Mouse (Mus musculus): ENCODE data around the gene Rars.

- TF ChIP-seq CTCF (conservative IDR thresholded peaks at IDR 0.05 in 1 of 2, IDR thresholded peaks at IDR 0.05 in 1 of 2; ENCODE audit: low read depth in 2 of 2, low read length in 2 of 2) (no peak), MYC (IDR thresholded peaks at IDR 0.05; ENCODE audit: low read depth, low read length) (no peak), HCFC1 (IDR thresholded peaks at IDR 0.05; ENCODE audit: low read depth, low read length) (no peak), ZMIZ1 (IDR thresholded peaks at IDR 0.05; ENCODE audit: low read depth, low read length) (no peak)
Observed at GRCm38 (mm10) chr11:35878559-35878897, 44.2 kb upstream of the Rars start.
